Mouse (Mus musculus) midbrain, embryonic 11.5 days (tissue): Measurements from ENCODE around the gene Gm44511. TPM values are rescaled to one million over a fixed set of nuclear protein-coding genes. Genes with fewer than 3 reads are reported as not detected.
A peak's percentile ranks its signal among the peaks of the same experiment; 100 is the strongest.
"Not testable (repeated sequence)": the region's sequence is repeated elsewhere in the genome, so short reads cannot be mapped to it uniquely, and the experiment has no call there.

Source experiments
- ATAC-seq: fragments of 200-750 bp; cut with Nextera tagmentation; 2 replicates; pipeline ENCODE4 v1.8.0; 2017; ENCODE audit warnings: moderate TSS enrichment, moderate library complexity; ENCODE audit not compliant: low FRiP score
- DNase-seq: peaks from one replicate; pipeline ENCODE4 v3.0.0; 2015; ENCODE audit warnings: low spot score; ENCODE audit errors: missing footprints
- H3K27ac ChIP-seq: fragments of 300-500 bp; sonication (generic); 2 replicates; pipeline ENCODE4 v1.5.1; 2014; ENCODE audit warnings: low read depth, low read length
- H3K27me3 ChIP-seq: fragments of 300-500 bp; sonication (generic); 2 replicates; pipeline ENCODE4 v1.6.1; 2014; ENCODE audit warnings: mild to moderate bottlenecking, low read length, moderate library complexity, mixed read lengths; ENCODE audit not compliant: control insufficient read depth, insufficient read depth
- H3K36me3 ChIP-seq: fragments of 300-500 bp; sonication (generic); 2 replicates; pipeline ENCODE4 v1.6.1; 2014; ENCODE audit warnings: mild to moderate bottlenecking, low read length, moderate library complexity, mixed read lengths; ENCODE audit not compliant: control insufficient read depth, insufficient read depth
- H3K4me1 ChIP-seq: fragments of 300-500 bp; sonication (generic); 2 replicates; pipeline ENCODE4 v1.6.1; 2014; ENCODE audit warnings: low read length; ENCODE audit not compliant: control insufficient read depth, insufficient read depth
- H3K4me2 ChIP-seq: fragments of 300-500 bp; sonication (generic); 2 replicates; pipeline ENCODE4 v1.6.1; 2014; ENCODE audit warnings: mild to moderate bottlenecking, moderate library complexity
- H3K4me3 ChIP-seq: fragments of 300-500 bp; sonication (generic); 2 replicates; pipeline ENCODE4 v1.5.1; 2014; ENCODE audit warnings: low read depth, low read length
- H3K9ac ChIP-seq: fragments of 300-500 bp; sonication (generic); 2 replicates; pipeline ENCODE4 v1.6.1; 2014; ENCODE audit warnings: low read length
- H3K9me3 ChIP-seq: fragments of 300-500 bp; sonication (generic); 2 replicates; pipeline ENCODE4 v1.6.1; 2016; ENCODE audit warnings: low read length; ENCODE audit not compliant: control insufficient read depth
- WGBS: fragments of 180-500 bp; shearing (Covaris S2); extraction: QIAGEN DNeasy Blood & Tissue Kit; methylation state at CpG from one replicate; pipeline ENCODE4 v1.1.7; 2014; 5-methylcytosine and 5-hydroxymethylcytosine counted together
- polyA plus RNA-seq: library from polyadenylated mRNA; unstranded; fragments of >200 nt; fragmentation: Nextera tagmentation; extraction: Ambion mirVana; gene quantifications from 2 replicates; pipeline ENCODE4 v1.2.1, GENCODE M21; 2014

The Gm44511 gene
- polyA plus RNA-seq, 1 experiment from 2014 or later: not detected

DNA sequence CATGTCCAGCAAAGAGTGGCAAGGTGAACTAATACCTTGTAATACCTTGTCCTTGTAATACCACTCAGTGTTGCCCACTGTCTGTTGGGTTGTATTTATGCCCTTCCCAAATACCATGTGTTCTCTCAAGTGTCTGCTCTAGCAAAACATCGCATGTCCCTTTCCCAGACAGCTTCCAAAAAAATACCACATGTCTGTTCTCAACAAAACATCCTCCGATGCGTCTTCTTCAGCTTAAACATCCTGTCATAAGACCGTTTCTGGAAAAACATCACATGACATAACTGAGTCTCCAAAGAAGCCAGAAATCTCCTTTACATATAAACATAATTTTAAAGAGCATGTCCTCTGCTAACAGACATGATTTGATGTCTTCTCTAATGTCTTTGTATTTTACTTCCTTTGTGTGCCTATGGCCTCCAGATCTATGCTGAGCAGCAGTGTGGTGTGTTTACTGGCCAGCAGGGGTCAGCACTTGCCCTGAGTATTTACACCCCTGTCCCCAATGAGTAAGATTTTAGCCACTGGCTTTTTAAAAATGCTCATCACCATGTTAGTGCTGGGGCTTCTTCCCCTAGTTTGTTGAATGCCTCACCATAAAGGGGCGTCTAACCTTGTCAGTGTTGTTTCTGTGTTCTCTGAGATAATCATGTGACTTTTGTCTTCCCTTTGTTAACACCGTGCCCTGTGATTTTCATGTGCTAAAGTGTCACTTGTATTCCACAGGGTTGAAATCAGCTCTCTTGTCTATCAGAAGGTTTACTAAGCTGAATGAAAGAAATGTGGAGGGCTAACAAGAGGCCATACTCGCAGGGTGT lies 21.1 kb downstream of the Gm44511 start:
- H3K9ac ChIP-seq: not testable (repeated sequence)

DNA sequence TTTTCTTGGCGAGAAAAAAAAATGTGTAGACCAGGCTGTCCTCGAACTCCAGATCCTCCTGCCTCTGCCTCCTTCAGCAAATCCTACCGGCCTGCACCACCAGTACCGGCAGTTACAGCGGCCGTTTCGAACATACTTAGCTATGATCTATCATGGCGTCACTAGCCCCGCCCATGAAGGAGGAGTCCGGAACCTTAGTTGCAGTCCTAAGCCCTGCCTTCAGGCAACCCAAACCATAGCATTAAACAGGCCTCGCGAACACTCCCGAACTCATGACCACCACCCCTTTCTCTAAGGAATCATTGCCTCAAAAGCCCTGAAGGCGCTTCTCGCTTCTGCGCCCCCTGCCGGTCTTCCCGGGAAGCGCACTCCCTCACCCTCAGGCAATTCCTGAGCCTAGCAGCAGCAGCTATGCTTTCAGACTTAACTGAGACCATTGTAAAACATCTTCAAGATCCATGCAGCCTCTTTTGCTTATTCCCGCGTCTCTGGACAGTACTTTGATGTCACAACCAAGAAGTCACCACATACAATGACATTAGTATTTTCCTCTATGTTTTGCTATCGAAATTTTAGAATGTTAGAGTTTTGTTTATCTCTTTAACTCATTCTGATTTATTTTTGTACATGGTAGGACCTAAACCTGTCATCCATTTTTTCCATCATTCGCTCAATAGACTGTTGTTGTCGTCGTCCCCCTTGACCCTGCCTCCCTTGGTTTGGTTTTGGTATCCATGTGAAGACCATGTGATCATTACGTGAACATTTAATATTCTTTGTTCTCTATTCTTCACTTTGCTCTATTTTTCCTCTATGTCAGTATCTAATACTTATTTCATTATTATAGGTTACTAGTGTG lies 22.9 kb downstream of the Gm44511 start:
- H3K9me3 ChIP-seq: no peaks in the 10 kb centered on the region
- H3K4me3 ChIP-seq: peak overlapping the region; percentile 45
- peak overlapping the region; percentile 66 for H3K9ac ChIP-seq
- 5% methylated on average over 26 of the region's 26 CpGs for WGBS
- H3K27me3 ChIP-seq: no peaks in the 10 kb centered on the region
- no peak overlapping the region for H3K27ac ChIP-seq
- H3K4me2 ChIP-seq: peak overlapping the region; percentile 56
- DNase-seq (peak; percentile 100), ATAC-seq (peak; percentile 91)
- no peaks in the 10 kb centered on the region for H3K36me3 ChIP-seq
- H3K4me1 ChIP-seq: 0 out of 2 replicates have a peak, but pooled peaks cover 1% of the 10 kb centered on the region

More for the DNA sequence above, 21.1 kb downstream of the Gm44511 start:
- H3K9me3 ChIP-seq, H3K4me1 ChIP-seq, H3K4me2 ChIP-seq, H3K27ac ChIP-seq, H3K27me3 ChIP-seq, H3K4me3 ChIP-seq, H3K36me3 ChIP-seq: not testable (repeated sequence)
- ATAC-seq (peak; percentile 43; the same call in 1 of the 2 replicates), DNase-seq (peak; percentile 93)
- 73% methylated on average over 7 of the region's 7 CpGs for WGBS

DNA sequence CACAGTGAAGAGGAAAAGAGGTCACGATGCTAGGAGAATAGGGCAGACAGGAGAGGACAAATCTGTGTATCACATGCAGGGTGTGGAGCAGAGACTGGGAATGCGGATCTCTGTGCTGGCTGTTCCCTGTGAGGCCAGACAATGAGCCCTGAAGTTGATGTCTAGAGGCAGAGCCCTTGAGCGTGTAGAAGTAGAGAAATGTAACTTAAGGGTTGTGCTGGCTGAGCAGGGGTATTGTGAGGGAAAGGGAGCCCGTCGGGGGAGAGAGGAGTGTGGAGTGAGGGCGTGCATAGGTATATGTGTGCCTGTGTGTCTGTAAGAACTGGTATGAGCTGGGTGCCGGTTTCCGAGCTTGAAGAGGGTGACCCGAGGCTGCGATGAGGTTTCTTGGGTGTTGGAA lies 23.6 kb downstream of the Gm44511 start:
- ATAC-seq: peak; percentile 51
- 11% methylated on average over 10 of the region's 10 CpGs for WGBS
- peaks cover 5% of the 10 kb centered on the region; the same call in 1 of the 2 replicates for H3K4me1 ChIP-seq

DNA sequence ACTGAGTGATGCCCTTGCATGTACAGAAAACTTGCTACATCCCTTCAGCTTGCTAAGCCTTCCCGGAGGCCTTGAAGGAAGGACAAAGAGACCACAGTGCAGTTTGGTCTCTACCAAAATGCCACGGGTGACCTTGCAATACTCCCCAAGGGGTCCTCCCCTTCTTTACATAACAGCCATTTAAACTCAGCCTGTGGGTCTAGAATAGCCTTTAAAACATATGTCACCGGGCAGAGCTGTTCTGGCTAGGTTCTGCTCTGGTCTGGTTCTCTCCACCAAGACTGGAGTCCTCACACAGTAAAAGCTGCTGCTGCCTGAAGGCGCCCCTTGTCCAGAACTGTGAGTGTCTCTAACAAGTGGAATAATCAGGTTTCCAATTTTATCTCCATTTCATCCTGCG lies 25.4 kb downstream of the Gm44511 start:
- WGBS: 77% methylated on average over 5 of the region's 5 CpGs
- H3K36me3 ChIP-seq, DNase-seq, H3K27me3 ChIP-seq, H3K4me3 ChIP-seq, H3K9me3 ChIP-seq, ATAC-seq, H3K4me2 ChIP-seq, H3K4me1 ChIP-seq, H3K9ac ChIP-seq, H3K27ac ChIP-seq: not testable (repeated sequence)

More for the DNA sequence above, 23.6 kb downstream of the Gm44511 start:
- H3K9me3 ChIP-seq: no peaks in the 10 kb centered on the region
- H3K36me3 ChIP-seq: no peaks in the 10 kb centered on the region
- peak overlapping the region; percentile 27; the same call in 1 of the 2 replicates for H3K27ac ChIP-seq
- DNase-seq: no peak
- peak overlapping the region; percentile 45 for H3K4me3 ChIP-seq
- H3K9ac ChIP-seq: peak overlapping the region; percentile 66
- H3K4me2 ChIP-seq: peak overlapping the region; percentile 56
- no peaks in the 10 kb centered on the region for H3K27me3 ChIP-seq

DNA sequence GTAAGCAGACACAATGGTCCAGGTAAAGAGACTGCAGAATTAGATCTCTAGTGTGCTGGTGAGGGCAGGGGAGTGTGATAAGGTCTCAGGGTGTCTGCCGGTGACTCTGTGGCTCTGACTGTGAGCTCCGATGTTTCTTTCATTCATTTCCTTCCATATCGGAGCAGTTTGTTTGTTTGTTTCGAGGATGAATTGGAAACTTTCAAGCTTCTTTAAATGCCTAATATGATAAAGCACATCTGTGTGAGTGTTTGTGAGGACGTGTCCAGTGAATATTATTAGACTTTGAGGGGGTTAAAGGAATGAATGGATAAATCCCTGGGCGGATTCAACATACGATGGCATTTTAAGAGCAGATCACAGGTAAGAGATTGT lies 26.2 kb downstream of the Gm44511 start:
- no peaks in the 10 kb centered on the region for H3K9me3 ChIP-seq
- no peaks in the 10 kb centered on the region for H3K36me3 ChIP-seq
- peak; percentile 90 for DNase-seq
- H3K4me1 ChIP-seq: peaks cover 5% of the 10 kb centered on the region; the same call in 1 of the 2 replicates
- peak overlapping the region; percentile 56 for H3K4me3 ChIP-seq
- no peak for ATAC-seq
- no peak overlapping the region for H3K27ac ChIP-seq
- peak overlapping the region; percentile 31 for H3K4me2 ChIP-seq
- 29% methylated on average over 7 of the region's 7 CpGs for WGBS
- H3K9ac ChIP-seq: peak overlapping the region; percentile 43; the same call in 1 of the 2 replicates
- H3K27me3 ChIP-seq: no peaks in the 10 kb centered on the region

DNA sequence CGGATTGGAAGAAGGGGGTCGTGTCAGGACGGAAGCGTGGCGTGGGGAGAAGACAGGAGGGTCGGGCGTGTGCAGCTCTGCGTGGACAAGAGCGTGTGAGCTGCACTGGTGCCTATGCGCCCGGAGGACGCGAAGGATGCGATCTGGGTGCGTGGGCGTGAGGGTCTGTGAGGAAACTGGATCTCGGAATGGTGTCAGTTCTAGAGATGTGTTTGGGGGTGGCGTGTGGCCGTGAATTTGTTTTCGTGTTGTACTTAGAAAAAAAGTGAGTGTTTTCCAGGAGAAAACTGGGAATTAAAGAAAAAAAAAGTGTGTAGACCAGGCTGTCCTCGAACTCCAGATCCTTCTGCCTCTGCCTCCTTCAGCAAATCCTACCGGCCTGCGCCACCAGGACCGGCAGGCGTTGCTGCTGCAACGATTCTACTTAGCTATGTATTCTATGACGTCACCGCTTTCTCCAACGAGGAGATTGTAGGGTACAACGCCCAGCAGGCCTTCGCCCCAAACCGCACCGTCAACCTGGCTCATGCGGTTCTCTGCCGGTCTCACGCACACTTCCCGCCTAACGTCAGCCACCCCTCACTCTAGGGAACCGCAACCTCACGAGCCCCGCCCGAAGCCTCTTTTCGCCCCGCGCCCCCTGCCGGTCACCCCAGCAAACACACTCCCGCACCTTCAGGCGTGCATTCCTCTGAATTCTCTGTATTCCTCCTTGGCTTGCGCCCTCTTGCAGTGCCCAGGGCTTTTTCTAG lies 26.8 kb downstream of the Gm44511 start:
- H3K4me2 ChIP-seq: peak overlapping the region; percentile 38
- under 1% methylated on average over 49 of the region's 49 CpGs for WGBS
- H3K4me3 ChIP-seq: peak overlapping the region; percentile 56
- peak overlapping the region; percentile 63 for H3K9ac ChIP-seq
- not testable (repeated sequence) for H3K4me1 ChIP-seq, H3K27ac ChIP-seq, H3K27me3 ChIP-seq, H3K9me3 ChIP-seq, H3K36me3 ChIP-seq
- DNase-seq (peak; percentile 100), ATAC-seq (peak; percentile 77)

DNA sequence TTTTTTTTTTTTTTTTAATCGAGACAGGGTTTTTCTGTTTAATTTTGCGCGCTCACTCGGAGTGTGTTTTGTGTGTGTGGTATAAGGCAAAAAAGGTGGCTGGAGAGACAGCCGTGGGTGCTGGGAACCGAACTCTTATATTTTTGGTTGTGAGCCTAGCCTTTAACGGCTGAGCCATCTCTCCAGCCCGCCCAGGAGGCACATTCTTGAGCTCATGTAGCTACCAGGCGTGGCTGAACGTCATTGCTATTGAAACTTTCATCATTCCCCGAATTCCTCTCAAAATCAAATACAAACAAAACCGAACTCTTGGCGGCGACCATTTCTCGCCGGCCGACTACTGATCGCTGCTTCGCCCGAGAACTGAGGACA lies 27.4 kb downstream of the Gm44511 start:
- H3K4me1 ChIP-seq, H3K9me3 ChIP-seq, H3K36me3 ChIP-seq, H3K27ac ChIP-seq, H3K27me3 ChIP-seq: not testable (repeated sequence)
- peak overlapping the region; percentile 63 for H3K9ac ChIP-seq
- peak overlapping the region; percentile 56 for H3K4me3 ChIP-seq
- under 1% methylated on average over 20 of the region's 20 CpGs for WGBS
- H3K4me2 ChIP-seq: peak overlapping the region; percentile 38
- ATAC-seq (peak; percentile 35), DNase-seq (peak; percentile 99)

DNA sequence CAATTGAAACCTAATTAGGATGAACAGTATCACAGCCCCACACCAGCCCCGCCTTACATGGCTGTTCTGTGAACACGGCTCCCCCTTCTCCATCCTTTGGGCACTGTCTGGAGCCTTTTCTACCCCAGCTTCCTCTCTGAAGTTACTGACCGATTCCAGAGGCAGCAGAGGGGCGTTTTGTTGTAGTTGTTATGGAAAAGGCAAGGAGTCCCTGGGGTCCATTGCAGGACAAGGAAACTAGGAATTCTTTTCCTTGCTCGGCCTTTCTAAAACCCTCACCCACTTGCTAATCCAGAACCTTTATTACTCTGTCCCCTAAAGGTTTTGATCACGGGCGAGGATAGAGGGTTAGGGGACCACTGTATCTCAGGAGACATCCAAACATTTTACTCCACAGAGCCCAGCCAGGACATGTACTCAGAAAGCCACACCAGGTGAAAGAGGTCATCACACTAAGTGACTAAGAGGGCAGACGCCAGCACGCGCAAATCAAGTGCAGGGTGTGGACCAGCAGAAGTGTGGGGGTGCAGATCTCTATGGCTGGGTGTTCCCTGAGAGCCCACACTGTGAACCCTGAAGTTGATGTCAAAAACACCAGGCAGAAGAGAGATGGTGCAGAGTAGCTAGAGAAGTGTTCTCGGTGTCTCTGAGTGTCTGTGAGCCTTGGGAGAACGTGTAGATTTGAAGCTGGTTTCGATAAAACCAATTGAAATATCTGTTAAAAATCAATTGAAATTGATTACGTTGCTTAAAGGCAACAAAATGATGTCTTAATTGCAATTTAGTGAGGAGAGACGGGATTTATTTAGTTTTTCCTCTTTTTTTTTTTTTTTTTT lies 28.0 kb downstream of the Gm44511 start:
- Histone ChIP-seq H3K9ac (peak overlapping the region; percentile 52), H3K27ac (no peak overlapping the region; the same call in 1 of the 2 replicates), H3K4me1 (peaks cover 5% of the 10 kb centered on the region; the same call in 1 of the 2 replicates), H3K4me2 (peak overlapping the region; percentile 52), H3K36me3 (no peaks in the 10 kb centered on the region), H3K9me3 (no peaks in the 10 kb centered on the region), H3K4me3 (peak overlapping the region; percentile 56), H3K27me3 (no peaks in the 10 kb centered on the region)
- DNase-seq (peak; percentile 92), ATAC-seq (no peak)
- WGBS: 15% methylated on average over 15 of the region's 15 CpGs
